Mouse (Mus musculus): ENCODE data around the gene Epha2.

- no peak for TF ChIP-seq NANOG (IDR thresholded peaks at IDR 0.05; ENCODE audit: borderline replicate concordance, low read length)
- TF ChIP-seq CTCF (conservative IDR thresholded peaks at IDR 0.05; ENCODE audit: low read length) = no peak
Measured at GRCm38 (mm10) chr4:141322526-141322925, 21.5 kb downstream of the Epha2 start.
